Mouse (Mus musculus) CH12.LX (cell line): ENCODE measurements around the gene Vwa7.

Source experiments
- CTCF ChIP-seq, 2 experiments: IDR thresholded peaks in 1 of 2; conservative IDR thresholded peaks in 1 of 2; 2 replicates each; pipeline ENCODE4 v1.5.1; 2011 to 2012; ENCODE audit warnings: low read depth in 2 of 2, low read length in 2 of 2, improper control_type of control experiment in 1 of 2, inconsistent platforms in 1 of 2, mild to moderate bottlenecking in 1 of 2, moderate library complexity in 1 of 2
- MAX ChIP-seq: IDR thresholded peaks from 2 replicates; pipeline ENCODE4 v1.6.1; 2011; ENCODE audit warnings: low read length, improper control_type of control experiment
- ZC3H11A ChIP-seq: IDR thresholded peaks from 2 replicates; pipeline ENCODE4 v1.6.1; 2012; ENCODE audit warnings: low read depth, mild to moderate bottlenecking, inconsistent platforms, low read length, improper control_type of control experiment

DNA sequence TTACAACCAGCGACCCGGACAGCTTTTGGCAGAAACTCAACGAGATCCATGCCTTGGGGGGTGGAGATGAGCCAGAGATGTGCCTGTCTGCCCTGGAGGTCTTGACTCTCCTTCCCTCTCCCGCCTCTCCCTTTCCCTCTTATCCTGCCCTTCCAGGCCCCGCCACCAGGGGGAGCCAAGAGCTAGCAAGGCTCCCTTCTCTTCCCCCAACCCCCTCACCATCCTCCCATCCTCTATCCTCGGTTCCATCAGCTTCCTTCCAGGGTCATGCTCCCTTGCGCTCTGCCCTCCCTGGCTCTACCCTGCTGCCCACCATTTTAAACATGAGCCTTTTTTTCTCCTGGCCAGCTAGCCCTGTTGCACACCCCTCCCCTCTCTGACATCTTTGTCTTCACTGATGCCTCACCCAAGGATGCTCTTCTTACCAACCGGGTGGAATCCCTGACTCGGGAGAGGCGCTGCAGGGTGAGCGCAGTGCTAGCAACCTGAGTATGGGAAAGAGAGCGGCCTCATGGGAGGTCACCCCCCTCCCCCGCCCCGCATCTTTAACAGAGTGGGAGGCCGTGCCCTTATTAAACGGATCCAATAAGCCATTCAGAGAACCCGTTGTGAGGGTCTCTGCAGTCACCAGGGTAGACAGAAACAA is 4.9 kb downstream of the Vwa7 start:
- TF ChIP-seq MAX (no peak), ZC3H11A (peak; percentile 62), CTCF (conservative IDR thresholded peaks at IDR 0.05 in 1 of 2, IDR thresholded peaks at IDR 0.05 in 1 of 2; ENCODE audit: low read depth in 2 of 2, low read length in 2 of 2) (peak; percentile 78 to 97)
